Mouse (Mus musculus) cerebral cortex, adult 2 months (tissue): ENCODE data around the gene Psd.

Source experiments
- WGBS: fragments of 180-500 bp; shearing (Covaris S2); methylation state at CpG from one replicate; pipeline ENCODE4 v1.1.7; 2018; 5-methylcytosine and 5-hydroxymethylcytosine counted together

Psd gene

DNA sequence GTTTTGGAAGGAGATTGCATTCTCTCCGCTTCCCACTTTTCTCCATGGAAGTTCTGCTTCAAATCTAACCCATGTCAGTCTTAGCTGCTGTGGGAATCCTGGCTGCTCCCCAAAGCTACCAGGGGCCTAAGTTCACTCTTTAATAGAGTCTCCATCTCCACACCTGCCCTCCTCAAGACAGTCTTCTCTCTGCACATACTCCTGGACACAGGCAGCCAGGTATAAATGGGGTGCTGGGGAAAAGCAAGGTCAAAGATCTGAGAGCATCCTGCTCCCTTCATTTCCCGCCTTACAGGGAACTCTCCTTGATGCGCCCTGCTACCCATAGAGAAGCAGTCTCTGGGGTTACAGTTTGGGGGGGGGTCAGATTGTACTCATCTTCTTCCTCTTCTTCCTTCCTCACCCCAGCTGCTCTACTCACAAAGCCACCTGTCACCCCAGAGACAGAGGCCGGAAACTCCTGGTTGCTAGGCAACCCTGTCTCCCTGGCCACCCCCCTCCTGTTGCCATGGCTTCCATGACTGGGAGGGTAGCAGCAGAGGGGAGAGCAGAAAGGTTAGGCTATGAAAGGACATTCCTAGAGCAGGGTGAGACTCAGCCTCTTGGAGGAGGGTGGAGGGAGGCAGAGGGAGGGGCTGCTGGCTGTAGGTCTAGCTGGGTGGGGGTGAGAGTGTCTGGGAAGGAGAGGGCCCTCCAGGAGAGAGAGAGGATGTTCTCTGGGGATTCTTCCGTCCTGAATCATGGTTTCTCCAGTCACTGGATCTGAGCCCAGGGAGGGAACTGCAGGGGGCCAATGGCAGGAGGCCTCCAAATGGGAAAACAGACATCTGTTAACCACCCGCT lies 5.6 kb downstream of the Psd start:
- 29% methylated on average over 6 of the region's 6 CpGs for WGBS

DNA sequence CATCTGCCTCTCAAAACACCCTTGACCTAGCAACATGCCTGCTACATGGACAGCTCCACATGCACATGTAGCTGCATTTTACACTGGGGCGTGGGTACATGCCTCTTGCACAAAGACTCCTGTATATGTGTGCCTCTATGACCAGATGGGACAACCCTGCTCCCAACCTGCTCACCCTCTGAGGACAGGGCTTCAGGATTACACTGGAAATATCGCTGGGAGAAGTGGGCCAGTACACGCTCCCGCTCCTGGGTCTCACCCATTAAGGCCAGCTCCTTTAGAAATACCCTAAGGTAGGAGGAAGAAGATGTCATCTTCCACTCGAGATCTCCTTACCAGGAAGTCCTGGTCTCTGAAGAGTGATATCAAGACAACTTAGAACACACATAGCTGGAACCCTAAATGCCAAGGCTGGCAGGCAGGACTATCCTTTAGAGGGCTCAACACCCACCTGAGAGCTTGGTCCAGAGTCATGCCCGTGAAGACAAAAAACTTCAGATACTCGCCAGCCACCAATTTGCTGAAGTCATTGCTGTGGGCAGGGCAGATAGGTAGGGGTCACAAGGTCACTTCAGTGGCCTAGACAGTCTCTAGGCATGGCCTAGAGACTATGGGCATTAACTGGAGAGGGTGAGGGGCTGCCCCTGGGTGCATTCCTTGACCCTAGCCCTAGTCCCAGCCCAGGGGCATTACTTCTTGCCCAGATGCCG lies 6.7 kb downstream of the Psd start:
- WGBS: 80% methylated on average over 8 of the region's 8 CpGs

DNA sequence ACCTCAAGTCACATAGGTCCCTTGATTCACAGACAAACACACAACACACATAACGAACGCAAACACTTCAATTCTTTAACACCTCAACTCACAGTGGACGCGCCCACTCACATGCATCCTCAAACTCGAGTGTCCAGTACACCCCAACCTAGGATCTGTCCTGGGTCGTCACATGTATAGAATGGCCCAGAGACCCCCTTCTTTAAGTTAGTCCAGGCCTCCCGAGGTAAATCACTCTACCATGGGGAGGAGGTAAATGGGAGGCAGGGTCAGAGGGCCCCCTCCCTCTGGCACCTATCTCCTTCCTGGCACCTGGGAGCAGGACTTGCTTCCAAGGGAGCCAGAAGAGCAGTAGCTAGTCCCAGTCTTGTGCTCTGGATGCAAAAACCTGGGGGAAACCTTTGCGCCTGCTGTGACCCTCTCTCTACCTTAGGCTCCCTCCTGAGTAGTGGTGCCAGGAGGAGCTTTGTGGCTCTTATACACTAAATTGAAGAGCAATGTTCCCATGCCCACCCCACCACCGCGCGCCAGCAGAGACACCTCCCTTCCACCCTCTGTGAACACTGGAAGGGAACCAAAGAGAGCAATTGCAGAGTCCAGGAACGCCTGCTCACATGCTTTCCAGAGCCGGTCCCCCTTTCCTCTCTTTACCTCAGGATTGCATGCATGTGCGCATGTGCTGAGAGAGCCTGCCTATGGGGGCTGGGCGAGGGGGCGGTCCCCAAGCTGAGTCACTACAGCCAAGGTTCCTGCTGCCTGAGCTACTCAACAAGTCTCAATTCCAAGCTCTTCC lies 8.2 kb downstream of the Psd start:
- WGBS: 12% methylated on average over 16 of the region's 16 CpGs

DNA sequence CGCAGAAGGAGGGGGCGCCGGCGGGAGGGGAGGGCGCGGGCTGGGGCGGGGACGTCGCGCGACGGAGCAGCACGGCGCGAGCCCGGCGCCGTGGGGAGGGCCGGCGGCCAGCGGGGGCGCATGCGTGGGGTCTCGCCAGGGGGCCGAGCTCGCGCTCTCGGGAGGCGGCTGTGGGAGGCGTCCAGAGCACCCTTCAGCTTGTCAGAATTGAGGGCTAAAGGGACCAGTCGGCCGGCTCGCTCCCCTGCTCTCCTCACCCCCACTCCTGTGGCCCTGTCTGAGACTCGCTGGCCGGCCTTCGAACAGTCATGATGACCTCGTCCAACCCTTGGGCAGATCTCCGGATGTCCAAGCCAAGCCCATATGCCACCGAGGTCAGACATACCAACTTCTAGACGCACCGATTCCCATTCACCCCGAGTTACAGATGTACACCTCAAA lies 8.9 kb downstream of the Psd start:
- WGBS: 2% methylated on average over 41 of the region's 42 CpGs

DNA sequence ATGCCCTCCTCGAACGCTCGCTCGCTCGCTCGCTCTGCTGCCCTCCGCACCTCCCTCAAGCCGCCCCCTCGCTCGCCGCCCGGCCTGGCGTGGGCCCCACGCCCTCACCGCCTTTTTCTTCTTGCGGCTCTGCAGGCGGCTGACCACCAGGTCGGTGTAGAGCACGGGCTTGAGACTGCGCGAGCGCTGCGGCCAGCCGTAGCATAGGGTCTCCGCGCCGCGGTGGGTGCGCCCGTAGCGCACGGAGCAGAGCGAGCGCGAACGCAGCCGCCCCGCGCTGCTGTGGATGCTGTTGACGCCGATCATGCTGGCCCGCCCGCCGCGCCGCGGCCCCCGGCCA lies 9.4 kb downstream of the Psd start:
- WGBS: under 1% methylated on average over 44 of the region's 48 CpGs

DNA sequence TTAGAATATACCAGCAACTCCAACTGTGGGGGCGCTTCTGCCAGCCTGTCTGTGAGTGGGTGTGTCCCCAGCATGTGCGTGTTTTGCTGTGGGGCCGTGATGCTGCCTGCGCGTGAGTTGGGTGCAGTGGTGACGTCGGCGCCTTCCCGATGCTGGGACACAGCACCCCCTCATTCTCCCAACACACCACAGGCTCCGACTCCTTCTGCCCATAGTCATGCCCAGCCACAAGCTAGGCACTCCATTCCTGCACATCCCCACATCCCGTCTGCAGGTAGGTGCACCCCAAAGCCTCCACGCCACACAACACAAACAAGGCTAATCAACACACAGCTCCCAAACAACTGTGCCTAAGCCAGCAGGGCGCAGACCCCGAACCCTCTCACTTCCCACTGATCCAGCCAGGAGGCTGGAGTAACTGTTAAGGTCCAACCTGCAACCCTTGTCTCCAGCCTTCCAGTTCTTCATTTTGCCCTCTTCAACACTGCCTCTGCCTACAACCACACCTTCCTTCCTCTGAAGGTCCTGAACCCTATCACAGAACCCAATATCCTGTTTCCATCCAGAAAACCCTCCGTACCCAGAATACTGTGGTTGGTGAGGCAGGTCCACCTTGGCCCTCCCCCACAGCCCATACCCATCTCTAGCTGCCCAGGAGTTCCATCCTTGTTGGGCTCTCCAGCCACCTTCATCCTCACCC lies 10.0 kb downstream of the Psd start:
- WGBS: 15% methylated on average over 15 of the region's 15 CpGs

DNA sequence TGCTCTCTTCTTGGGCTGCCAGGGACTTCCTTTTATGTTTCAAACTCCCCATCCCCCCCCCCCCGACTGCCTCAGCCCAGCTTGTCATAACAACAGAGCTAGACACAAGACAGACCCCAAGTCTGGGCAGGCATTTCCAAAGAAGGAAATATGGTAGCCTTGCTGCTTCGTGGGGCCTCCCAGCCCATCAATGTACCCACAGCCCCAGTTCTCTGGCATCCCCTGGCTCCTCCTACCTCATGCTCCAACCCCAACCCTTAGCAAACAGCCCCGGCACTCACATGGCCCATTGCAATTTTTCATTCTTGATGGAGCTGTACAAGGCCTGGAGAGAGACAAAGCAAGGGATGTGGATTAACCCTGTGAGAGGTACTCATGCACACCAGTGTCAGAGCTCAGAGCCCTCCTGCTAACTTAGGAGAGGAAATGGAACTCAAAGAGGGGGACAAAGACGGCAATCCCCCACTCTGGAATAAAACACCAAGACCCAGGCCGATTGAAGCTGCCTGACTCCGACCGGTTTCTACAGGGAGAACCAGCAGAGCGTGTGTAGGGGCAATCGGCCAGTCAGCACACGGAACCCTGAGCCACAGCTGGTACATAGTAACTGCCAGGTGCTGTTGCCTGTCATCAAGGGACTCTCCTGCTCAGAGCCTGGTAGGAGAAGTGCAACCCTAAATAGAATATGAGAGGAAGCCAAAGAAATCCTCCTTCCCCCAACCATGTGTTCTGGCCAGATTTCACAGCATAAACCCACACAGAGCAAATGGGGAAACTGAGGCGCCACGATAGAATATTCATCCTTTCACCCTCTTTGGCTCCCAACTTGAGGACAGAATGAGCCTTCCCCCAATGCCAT lies 11.0 kb downstream of the Psd start:
- 34% methylated on average over 12 of the region's 12 CpGs for WGBS

DNA sequence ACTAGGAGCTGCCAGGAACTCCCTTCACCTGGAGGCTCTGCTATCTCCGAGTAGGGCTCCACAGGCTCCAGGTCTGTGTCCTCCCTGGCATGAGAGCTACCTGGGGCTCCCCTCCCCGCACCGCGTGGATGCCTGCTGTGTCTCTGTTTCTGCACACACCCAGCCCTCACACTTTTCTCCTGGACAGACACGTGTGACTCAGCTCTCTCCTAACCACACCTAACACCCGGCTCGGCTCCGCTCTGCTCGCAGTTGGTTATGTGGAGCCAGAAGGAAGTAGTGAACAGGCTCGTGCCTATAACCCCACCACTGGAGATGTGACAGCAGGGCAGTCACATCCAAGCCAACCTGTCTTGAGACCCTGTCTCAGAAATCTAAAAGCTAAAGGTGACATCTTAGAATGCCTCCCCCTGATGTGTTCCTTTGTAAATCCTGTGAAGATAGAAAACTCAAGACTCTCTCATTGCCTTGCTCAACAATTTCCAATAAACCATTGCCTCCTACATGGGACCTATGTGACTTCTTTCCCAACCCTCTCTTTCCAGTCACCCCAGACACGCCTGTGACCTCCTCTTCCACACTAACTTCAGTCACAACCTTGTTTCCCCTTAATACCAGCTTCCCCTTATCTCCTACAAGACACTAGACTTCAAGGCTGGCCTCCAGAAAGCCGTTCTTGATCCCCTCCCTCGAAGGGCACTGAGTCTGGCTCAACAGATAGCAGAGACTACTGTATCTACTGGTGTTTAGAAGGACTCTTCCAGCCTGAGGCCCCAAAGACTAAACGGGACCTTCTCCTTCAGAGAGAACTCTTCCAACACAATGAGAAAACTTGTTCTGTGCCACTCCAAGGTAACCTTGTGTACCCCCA lies 11.8 kb downstream of the Psd start:
- WGBS: 31% methylated on average over 14 of the region's 14 CpGs

DNA sequence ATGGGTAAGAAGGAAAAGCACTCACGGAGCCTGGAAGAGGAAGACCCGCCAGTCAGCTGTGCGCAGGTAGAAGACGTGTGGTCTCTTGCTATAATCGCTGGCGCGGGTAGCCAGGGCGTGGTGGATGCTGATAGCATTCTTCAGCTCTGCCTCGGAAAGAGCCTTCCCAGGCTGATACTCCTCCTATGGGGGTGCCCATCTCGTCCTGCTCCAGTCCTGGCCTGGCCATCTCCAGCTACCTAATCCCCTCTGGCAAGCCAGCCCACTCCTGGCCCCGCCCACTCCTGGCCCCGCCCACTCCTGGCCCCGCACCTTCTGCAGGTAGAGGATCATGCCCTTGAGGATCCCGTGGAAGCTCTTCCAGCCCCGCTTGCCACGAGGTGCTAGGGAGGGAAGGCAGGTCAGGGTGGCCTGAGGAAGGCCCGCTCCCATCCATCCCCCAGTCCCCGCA lies 12.8 kb downstream of the Psd start:
- 27% methylated on average over 18 of the region's 18 CpGs for WGBS

DNA sequence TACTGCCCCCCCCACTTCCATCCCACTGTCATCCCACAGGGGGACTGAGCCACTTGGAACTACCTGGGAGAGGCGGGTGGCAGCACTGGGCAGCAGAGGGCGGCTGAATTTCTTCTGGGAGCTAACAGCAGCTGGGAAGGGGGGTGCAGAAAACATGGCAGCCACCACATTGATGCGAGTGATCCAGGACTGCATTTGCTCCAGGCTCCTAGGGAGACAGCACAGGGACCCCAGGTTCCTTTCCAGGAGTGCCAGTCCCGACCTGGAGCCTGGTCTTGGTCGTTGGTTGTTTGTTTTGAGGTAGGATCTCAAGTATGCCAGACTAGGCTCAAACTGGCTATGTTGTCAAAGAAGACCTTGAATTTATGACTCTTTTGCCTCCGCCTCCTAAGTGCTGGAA lies 13.4 kb downstream of the Psd start:
- WGBS: 70% methylated on average over 6 of the region's 6 CpGs

DNA sequence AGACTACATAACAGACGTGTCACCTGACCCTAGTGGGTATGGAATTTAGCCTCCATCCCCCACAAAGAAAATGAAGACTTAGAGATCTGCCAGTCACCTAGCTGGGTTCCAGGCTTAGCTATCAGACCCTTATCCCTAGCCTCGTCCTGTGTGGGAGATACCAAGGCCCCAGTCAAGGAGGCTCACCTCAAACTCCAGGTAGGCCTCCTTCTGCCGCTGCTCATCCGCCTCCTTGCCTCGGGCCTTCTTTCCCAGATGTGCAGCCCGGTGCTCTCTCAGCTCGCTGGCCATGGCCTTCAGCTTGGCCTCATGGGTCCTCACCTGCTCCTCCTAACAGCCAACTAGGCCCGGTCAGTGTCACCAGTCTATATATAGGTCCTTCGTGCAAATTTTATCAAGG lies 13.8 kb downstream of the Psd start:
- WGBS: 83% methylated on average over 9 of the region's 9 CpGs

DNA sequence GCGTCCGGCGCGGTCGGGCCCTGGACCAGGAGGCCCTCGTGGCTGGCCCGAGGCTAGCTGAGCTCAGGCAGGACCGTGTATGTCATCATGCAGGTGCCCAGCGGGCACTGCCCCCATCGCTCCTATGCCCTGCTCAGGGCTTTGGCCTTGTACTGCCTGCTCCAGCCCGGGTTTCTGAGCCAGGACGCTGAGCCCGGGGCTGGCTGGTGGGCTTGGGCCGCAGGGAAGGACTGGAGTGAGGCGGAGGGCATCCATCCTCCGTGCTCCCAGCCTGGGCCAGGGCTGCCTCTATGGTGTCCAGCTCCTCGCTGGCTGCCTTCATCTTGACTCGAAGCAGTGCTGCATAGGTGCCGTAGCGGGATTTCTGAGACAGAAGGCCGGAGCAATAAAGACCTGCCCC lies 14.4 kb downstream of the Psd start:
- WGBS: 89% methylated on average over 21 of the region's 21 CpGs

DNA sequence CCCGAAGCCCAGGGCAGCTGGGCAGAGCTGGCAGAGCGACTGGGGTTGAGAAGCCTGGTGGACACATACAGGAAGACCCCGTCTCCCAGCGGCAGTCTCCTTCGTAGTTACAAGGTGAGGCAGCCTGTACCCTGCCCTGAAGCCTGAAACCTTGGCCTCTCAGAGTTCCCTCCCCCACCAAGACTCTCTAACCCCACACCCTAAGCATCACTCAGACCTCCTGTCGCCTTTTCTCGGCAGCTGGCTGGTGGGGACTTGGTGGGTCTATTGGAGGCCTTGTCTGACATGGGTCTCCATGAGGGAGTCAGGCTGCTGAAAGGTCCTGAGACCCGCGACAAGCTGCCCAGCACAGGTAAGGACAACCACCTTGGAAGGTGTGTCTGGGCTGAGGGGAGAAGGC lies 15.6 kb downstream of the Psd start:
- WGBS: 92% methylated on average over 9 of the region's 9 CpGs

DNA sequence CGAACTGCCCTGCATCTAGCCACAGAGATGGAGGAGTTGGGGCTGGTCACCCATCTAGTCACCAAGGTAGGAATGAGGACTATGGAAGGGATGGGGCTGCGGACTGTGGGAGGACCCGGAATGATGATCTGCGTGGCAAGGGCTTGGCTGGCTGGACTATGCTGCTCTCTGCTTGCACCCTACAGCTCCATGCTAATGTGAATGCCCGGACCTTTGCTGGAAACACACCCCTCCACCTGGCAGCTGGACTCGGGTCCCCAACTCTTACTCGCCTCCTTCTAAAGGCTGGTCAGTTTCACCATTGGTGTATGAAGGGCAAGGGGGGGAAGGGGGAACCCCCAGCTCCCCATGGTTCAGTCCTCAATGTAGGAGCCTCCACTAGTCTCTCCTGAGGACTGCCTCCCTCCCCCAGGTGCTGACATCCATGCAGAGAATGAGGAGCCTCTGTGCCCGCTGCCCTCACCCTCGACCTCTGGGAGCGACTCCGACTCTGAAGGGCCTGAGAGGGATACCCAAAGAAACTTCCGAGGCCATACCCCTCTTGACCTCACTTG lies 16.6 kb downstream of the Psd start:
- 90% methylated on average over 12 of the region's 12 CpGs for WGBS

DNA sequence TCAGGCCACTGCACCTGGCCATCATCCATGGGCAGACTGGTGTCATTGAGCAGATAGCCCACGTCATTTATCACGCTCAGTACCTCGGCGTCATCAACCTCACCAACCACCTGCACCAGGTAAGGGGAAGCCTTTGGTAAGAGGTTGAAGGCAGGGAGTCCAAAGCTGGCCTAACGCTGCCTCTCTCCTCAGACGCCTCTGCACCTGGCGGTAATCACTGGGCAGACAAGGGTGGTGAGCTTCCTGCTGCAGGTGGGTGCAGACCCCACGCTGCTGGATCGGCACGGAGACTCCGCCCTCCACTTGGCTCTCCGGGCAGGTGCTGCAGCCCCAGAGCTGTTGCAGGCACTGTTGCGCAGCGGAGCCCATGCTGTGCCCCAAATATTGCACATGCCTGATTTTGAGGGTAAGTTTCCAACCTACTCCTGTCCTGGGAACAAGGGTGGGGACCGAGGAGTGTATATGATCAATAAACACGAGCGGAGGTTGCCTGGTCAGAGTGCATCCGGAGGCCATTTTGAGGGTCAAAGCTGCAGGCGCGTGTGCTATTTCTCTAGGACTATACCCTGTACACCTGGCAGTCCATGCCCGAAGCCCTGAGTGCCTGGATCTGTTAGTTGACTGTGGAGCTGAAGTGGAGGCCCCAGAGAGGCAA lies 17.2 kb downstream of the Psd start:
- 74% methylated on average over 21 of the region's 21 CpGs for WGBS

DNA sequence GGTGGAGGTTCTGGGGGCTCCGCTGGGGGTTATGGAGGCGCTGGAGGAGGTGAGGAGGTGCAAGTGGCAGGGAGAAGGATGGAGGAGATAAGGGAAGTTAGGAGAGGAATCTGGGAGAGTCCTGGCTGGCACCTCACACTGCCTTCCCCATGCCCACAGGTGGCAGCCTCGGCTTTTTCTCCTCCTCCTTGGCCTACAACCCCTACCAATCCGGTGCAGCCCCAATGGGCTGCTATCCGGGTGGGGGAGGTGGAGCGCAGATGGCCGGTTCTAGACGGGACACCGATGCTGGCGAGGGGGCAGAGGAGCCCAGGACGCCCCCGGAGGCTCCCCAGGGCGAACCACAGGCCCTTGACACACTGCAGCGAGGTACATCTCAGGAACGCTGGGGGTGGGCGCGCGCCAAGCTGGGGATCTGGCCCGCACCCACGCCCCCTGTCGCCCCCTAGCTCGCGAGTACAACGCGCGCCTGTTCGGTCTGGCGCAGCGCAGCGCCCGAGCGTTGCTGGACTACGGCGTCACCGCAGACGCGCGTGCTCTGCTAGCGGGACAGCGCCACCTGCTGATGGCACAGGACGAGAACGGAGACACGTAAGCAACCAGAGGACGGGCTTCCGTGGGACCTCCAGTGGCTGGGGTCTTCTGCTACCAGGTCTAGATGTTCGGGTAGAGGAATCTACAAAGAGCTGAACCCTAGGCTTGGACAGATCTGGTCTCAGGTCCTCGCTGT lies 18.1 kb downstream of the Psd start:
- WGBS: 3% methylated on average over 47 of the region's 47 CpGs

DNA sequence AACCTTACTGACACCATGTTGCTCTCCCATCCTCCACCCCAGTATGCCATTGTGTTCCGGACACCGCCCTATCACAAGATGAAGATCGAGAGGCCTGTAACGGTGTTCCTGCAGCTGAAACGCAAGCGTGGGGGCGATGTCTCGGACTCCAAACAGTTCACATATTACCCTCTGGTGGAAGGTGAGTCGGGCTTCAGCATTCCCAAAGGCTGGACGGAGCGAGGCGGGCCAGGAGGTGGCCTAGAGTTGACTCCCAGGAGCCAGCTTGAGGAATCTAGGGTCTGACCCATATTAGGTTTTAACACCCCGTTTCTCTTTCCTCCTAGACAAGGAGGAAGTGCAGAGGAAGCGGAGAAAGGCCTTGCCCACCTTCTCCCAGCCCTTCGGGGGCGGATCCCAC lies 18.7 kb downstream of the Psd start:
- 71% methylated on average over 16 of the region's 16 CpGs for WGBS

DNA sequence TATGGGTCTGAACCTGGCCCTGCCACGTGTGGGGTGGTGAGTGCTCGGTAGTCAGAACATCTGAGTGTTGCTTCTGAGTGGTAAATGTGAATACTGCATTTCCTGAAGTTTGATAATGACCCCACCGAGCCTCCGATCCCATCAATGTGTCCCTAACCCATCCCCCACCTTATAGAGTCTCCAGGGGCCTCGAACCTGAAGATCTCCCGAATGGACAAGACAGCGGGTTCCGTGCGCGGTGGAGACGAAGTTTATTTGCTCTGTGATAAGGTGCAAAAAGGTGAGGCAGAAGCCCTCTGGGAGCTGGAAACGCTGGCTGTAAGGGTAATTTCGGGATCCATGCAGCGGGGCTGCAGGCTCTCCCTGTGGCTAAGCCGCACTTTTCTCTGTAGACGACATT lies 19.2 kb downstream of the Psd start:
- WGBS: 92% methylated on average over 16 of the region's 16 CpGs
